Mouse (Mus musculus) hindbrain, postnatal 0 days (tissue): ENCODE results near the gene Mgp. TPM values are rescaled to one million over a fixed set of nuclear protein-coding genes. Genes with fewer than 3 reads are reported as not detected.

Source experiments
- ATAC-seq: fragments of 200-750 bp; cut with Nextera tagmentation; 2 replicates; pipeline ENCODE4 v1.8.0; 2017; ENCODE audit warnings: mild to moderate bottlenecking, moderate TSS enrichment, moderate library complexity
- DNase-seq: peaks from one replicate; pipeline ENCODE4 v3.0.0-alpha.2; 2015; ENCODE audit warnings: low spot score
- H3K27ac ChIP-seq: fragments of 300-500 bp; sonication (generic); 2 replicates; pipeline ENCODE4 v1.5.1; 2014; ENCODE audit warnings: mild to moderate bottlenecking
- H3K27me3 ChIP-seq: fragments of 300-500 bp; sonication (generic); 2 replicates; pipeline ENCODE4 v1.6.1; 2014; ENCODE audit warnings: low read length, mixed read lengths; ENCODE audit not compliant: insufficient read depth
- H3K36me3 ChIP-seq: fragments of 300-500 bp; sonication (generic); 2 replicates; pipeline ENCODE4 v1.6.1; 2014; ENCODE audit warnings: low read length, mixed read lengths; ENCODE audit not compliant: insufficient read depth
- H3K4me1 ChIP-seq: fragments of 300-500 bp; sonication (generic); 2 replicates; pipeline ENCODE4 v1.6.1; 2014; ENCODE audit warnings: antibody characterized with exemption, low read length, mixed read lengths; ENCODE audit not compliant: insufficient read depth
- H3K4me2 ChIP-seq: fragments of 300-500 bp; sonication (generic); 2 replicates; pipeline ENCODE4 v1.6.1; 2014; ENCODE audit warnings: low read depth, mild to moderate bottlenecking, low read length, moderate library complexity, mixed read lengths
- H3K4me3 ChIP-seq: fragments of 300-500 bp; sonication (generic); 2 replicates; pipeline ENCODE4 v1.5.1; 2014; ENCODE audit warnings: low read length
- H3K9ac ChIP-seq: fragments of 300-500 bp; sonication (generic); replicated peaks from 2 replicates; pipeline ENCODE4 v1.6.1; 2014; ENCODE audit warnings: mild to moderate bottlenecking, low read length, moderate library complexity, mixed read lengths
- H3K9me3 ChIP-seq: fragments of 300-500 bp; sonication (generic); 2 replicates; pipeline ENCODE4 v1.6.1; 2016; ENCODE audit warnings: low read length, mixed read lengths
- CTCF ChIP-seq: IDR thresholded peaks from 2 replicates; pipeline ENCODE4 v1.5.1; 2016; ENCODE audit warnings: antibody characterized with exemption, control low read depth, low read depth
- WGBS: fragments of 180-500 bp; shearing (Covaris S2); extraction: QIAGEN DNeasy Blood & Tissue Kit; methylation state at CpG from one replicate; pipeline ENCODE4 v1.1.7; 2014; 5-methylcytosine and 5-hydroxymethylcytosine counted together
- polyA plus RNA-seq: library from polyadenylated mRNA; unstranded; fragments of >200 nt; fragmentation: Nextera tagmentation; extraction: Ambion mirVana; gene quantifications from 2 replicates; pipeline ENCODE4 v1.2.1, GENCODE M21; 2015
- total RNA-seq: library from RNA; depleted of rRNA; stranded (reverse); fragments of >200 nt; gene quantifications from 2 replicates; pipeline ENCODE4 v1.2.3, GENCODE M21; 2014; rRNA removed

The Mgp gene
- total and polyA plus RNA-seq, 2 experiments from 2014 or later = 34.6 to 81.8 TPM

- H3K27ac ChIP-seq = no peak overlapping the region
- no peak overlapping the region for H3K4me2 ChIP-seq
- TF ChIP-seq CTCF = no peak
- ATAC-seq (no peak), DNase-seq (no peak)
- no peaks in the 10 kb centered on the region for H3K9me3 ChIP-seq
- 81% methylated on average over 5 of the region's 5 CpGs for WGBS
- no peaks in the 10 kb centered on the region for H3K27me3 ChIP-seq
- H3K4me1 ChIP-seq = 0 out of 2 replicates have a peak, but pooled peaks cover 3% of the 10 kb centered on the region
- H3K9ac ChIP-seq = no peak overlapping the region
- H3K36me3 ChIP-seq = no peaks in the 10 kb centered on the region
- no peak overlapping the region for H3K4me3 ChIP-seq
Observed at GRCm38 (mm10) chr6:136831712-136832111, 43.9 kb downstream of the Mgp start.

GRCm38 (mm10) chr6:136828681-136829080 is 46.9 kb downstream of the Mgp start:
- peak overlapping the region; percentile 65 for H3K4me2 ChIP-seq
- H3K9me3 ChIP-seq = no peaks in the 10 kb centered on the region
- H3K36me3 ChIP-seq = peaks cover 11% of the 10 kb centered on the region; the same call in 1 of the 2 replicates
- peak overlapping the region; percentile 94 for H3K4me3 ChIP-seq
- ATAC-seq (no peak), DNase-seq (no peak)
- TF ChIP-seq CTCF = no peak
- 31% methylated on average over 4 of the region's 4 CpGs for WGBS
- peak overlapping the region; percentile 45 for H3K9ac ChIP-seq
- H3K27ac ChIP-seq = peak overlapping the region; percentile 91
- 0 out of 2 replicates have a peak, but pooled peaks cover 3% of the 10 kb centered on the region for H3K4me1 ChIP-seq
- no peaks in the 10 kb centered on the region for H3K27me3 ChIP-seq

- no peaks in the 10 kb centered on the region for H3K27me3 ChIP-seq
- ATAC-seq = peak; percentile 100
- peak within 1 kb of the TSS; percentile 65 for H3K4me2 ChIP-seq
- no peaks in the 10 kb centered on the region for H3K9me3 ChIP-seq
- peak; percentile 98 for DNase-seq
- peaks cover 11% of the 10 kb centered on the region; the same call in 1 of the 2 replicates for H3K36me3 ChIP-seq
- H3K27ac ChIP-seq = peak within 1 kb of the TSS; percentile 91
- H3K4me3 ChIP-seq = peak within 1 kb of the TSS; percentile 94
- TF ChIP-seq CTCF = peak; percentile 48
- peak within 1 kb of the TSS; percentile 95 for H3K9ac ChIP-seq
- under 1% methylated on average over 45 of the region's 45 CpGs for WGBS
- H3K4me1 ChIP-seq = 0 out of 2 replicates have a peak, but pooled peaks cover 3% of the 10 kb centered on the region
Observed at GRCm38 (mm10) chr6:136827881-136828561, 47.6 kb downstream of the Mgp start, which contains the start of gene Wbp11. TSS of gene Wbp11 (minus strand) at chr6:136828233.

GRCm38 (mm10) chr6:136827516-136827880 is 48.1 kb downstream of the Mgp start, which contains the start of gene BC049715:
TSS of gene BC049715 (plus strand) at chr6:136827626.
- Histone ChIP-seq H3K4me3 (peak within 1 kb of the TSS; percentile 94), H3K4me1 (0 out of 2 replicates have a peak, but pooled peaks cover 3% of the 10 kb centered on the region), H3K9ac (peak within 1 kb of the TSS; percentile 95), H3K27ac (peak within 1 kb of the TSS; percentile 91), H3K36me3 (peaks cover 11% of the 10 kb centered on the region; the same call in 1 of the 2 replicates), H3K9me3 (no peaks in the 10 kb centered on the region), H3K27me3 (no peaks in the 10 kb centered on the region), H3K4me2 (peak within 1 kb of the TSS; percentile 65)
- 0% methylated on average over 34 of the region's 34 CpGs for WGBS
- no peak for TF ChIP-seq CTCF
- DNase-seq (no peak), ATAC-seq (peak; percentile 18)

- Histone ChIP-seq H3K27me3 (no peaks in the 10 kb centered on the region), H3K27ac (peak overlapping the region; percentile 88), H3K9ac (peak overlapping the region; percentile 95), H3K36me3 (peaks cover 12% of the 10 kb centered on the region), H3K4me2 (peak overlapping the region; percentile 57), H3K4me1 (0 out of 2 replicates have a peak, but pooled peaks cover 3% of the 10 kb centered on the region), H3K4me3 (peak overlapping the region; percentile 94), H3K9me3 (no peaks in the 10 kb centered on the region)
- WGBS = 18% methylated on average over 7 of the region's 7 CpGs
- no peak for TF ChIP-seq CTCF
- ATAC-seq = no peak
- DNase-seq = no peak
Observed at GRCm38 (mm10) chr6:136827116-136827515, 48.5 kb downstream of the Mgp start.

- DNase-seq = no peak
- no peak overlapping the region for H3K4me2 ChIP-seq
- 95% methylated on average over 8 of the region's 8 CpGs for WGBS
- H3K27me3 ChIP-seq = no peaks in the 10 kb centered on the region
- H3K9ac ChIP-seq = no peak overlapping the region
- no peak for TF ChIP-seq CTCF
- peaks cover 34% of the 10 kb centered on the region for H3K36me3 ChIP-seq
- no peak overlapping the region for H3K27ac ChIP-seq
- ATAC-seq = no peak
- no peak overlapping the region for H3K4me3 ChIP-seq
- 0 out of 2 replicates have a peak, but pooled peaks cover 3% of the 10 kb centered on the region for H3K4me1 ChIP-seq
- H3K9me3 ChIP-seq = no peaks in the 10 kb centered on the region
Observed at GRCm38 (mm10) chr6:136824987-136825386, 50.6 kb downstream of the Mgp start.

Other genes starting within 250 kb of the Mgp start
- 0.32 TPM in 1 of 2 replicates, not detected in the other for gene Plbd1, start 213.9 kb downstream of the Mgp start, total RNA-seq
- gene Plbd1, start 213.9 kb downstream of the Mgp start, polyA plus RNA-seq = 1.3 and 1.4 TPM in 2 replicates
- 0.50 and 0.52 TPM in 2 replicates for gene Gucy2c, start 94.1 kb downstream of the Mgp start, total RNA-seq
- 0.28 and 0.45 TPM in 2 replicates for gene Gucy2c, start 94.1 kb downstream of the Mgp start, polyA plus RNA-seq
- gene Hist4h4, start 71.4 kb downstream of the Mgp start, total RNA-seq = 80.5 and 164 TPM in 2 replicates
- 0.39 and 0.47 TPM in 2 replicates for gene Hist4h4, start 71.4 kb downstream of the Mgp start, polyA plus RNA-seq
- gene H2afj, start 67.6 kb downstream of the Mgp start, total RNA-seq = 36.8 and 42.0 TPM in 2 replicates
- 116 and 119 TPM in 2 replicates for gene H2afj, start 67.6 kb downstream of the Mgp start, polyA plus RNA-seq
- 0.50 and 1.2 TPM in 2 replicates for gene BC049715, start 48.2 kb downstream of the Mgp start, total RNA-seq
- gene BC049715, start 48.2 kb downstream of the Mgp start, polyA plus RNA-seq = 2.8 and 4.2 TPM in 2 replicates
- gene Wbp11, start 47.6 kb downstream of the Mgp start, total RNA-seq = 37.1 and 39.4 TPM in 2 replicates
- 78.1 and 81.2 TPM in 2 replicates for gene Wbp11, start 47.6 kb downstream of the Mgp start, polyA plus RNA-seq
- gene Smco3, start 40.4 kb downstream of the Mgp start, total RNA-seq = 1.8 TPM in 2 replicates
- gene Smco3, start 40.4 kb downstream of the Mgp start, polyA plus RNA-seq = 0.56 and 1.3 TPM in 2 replicates
- 0.37 and 0.43 TPM in 2 replicates for gene Art4, start 18.1 kb downstream of the Mgp start, total RNA-seq
- 0.25 and 0.34 TPM in 2 replicates for gene Art4, start 18.1 kb downstream of the Mgp start, polyA plus RNA-seq
- not detected in 2 replicates for gene Erp27, start 46.4 kb upstream of the Mgp start, total RNA-seq
- gene Erp27, start 46.4 kb upstream of the Mgp start, polyA plus RNA-seq = not detected in 2 replicates
- not detected in 2 replicates for gene Pde6h, start 48.0 kb upstream of the Mgp start, total RNA-seq
- gene Pde6h, start 48.0 kb upstream of the Mgp start, polyA plus RNA-seq = 0.76 and 1.3 TPM in 2 replicates
- gene Arhgdib, start 66.1 kb upstream of the Mgp start, total RNA-seq = 7.2 and 12.8 TPM in 2 replicates
- gene Arhgdib, start 66.1 kb upstream of the Mgp start, polyA plus RNA-seq = 17.3 and 18.8 TPM in 2 replicates